ENCODE assay signal across 34 mouse cellular contexts in genomic region chr16:89495394-89496153, GRCm38 (mm10). TPM values are rescaled to one million over a fixed set of nuclear protein-coding genes. Genes with fewer than 3 reads are reported as not detected.
DNase-seq lines count a peak whose midpoint lies in the region; ATAC-seq and TF ChIP-seq lines count a peak whose summit lies in the region.
"Had no signal": no experiment of that assay in that cellular context is flagged by ENCODE, and none has a peak within 500 bp of the region (broad histone marks: within the 10 kb centered on the region; RNA-seq: fewer than 3 reads in every experiment).

No protein-coding gene starts in this region.

- no peak overlapping the region for H3K4me2 ChIP-seq in forebrain, embryonic 13.5 days
- H3K4me2 ChIP-seq in forebrain, postnatal 0 days (ENCODE audit: low read depth), result no peak overlapping the region
- no peak overlapping the region for H3K4me2 ChIP-seq in heart, embryonic 14.5 days (ENCODE audit: low read length)
- no peak overlapping the region for H3K4me2 ChIP-seq in midbrain, embryonic 14.5 days (ENCODE audit: low read length)
- no peak overlapping the region for H3K4me2 ChIP-seq in hindbrain, embryonic 16.5 days (ENCODE audit: low read length)
- H3K4me2 ChIP-seq: embryonic facial prominence, embryonic 13.5 days; heart, embryonic 15.5 days; intestine, embryonic 15.5 days; liver, embryonic 13.5 days had no signal

- no peaks in the 10 kb centered on the region for H3K4me1 ChIP-seq in forebrain, embryonic 13.5 days
- H3K4me1 ChIP-seq in forebrain, postnatal 0 days (ENCODE audit: insufficient read depth), result no peaks in the 10 kb centered on the region
- no peaks in the 10 kb centered on the region for H3K4me1 ChIP-seq in heart, embryonic 14.5 days (ENCODE audit: control insufficient read depth in 2 of 2, insufficient read depth in 2 of 2, low read length in 2 of 2)
- H3K4me1 ChIP-seq in midbrain, embryonic 10.5 days, result 0 out of 2 replicates have a peak, but pooled peaks cover 2% of the 10 kb centered on the region
- H3K4me1 ChIP-seq in midbrain, embryonic 14.5 days (ENCODE audit: control insufficient read depth, insufficient read depth, low read length), result no peaks in the 10 kb centered on the region
- no peaks in the 10 kb centered on the region; the same call in 1 of the 2 replicates for H3K4me1 ChIP-seq in hindbrain, embryonic 16.5 days (ENCODE audit: control insufficient read depth, insufficient read depth, low read depth, low read length)
- H3K4me1 ChIP-seq: embryonic facial prominence, embryonic 13.5 days; heart, embryonic 15.5 days; intestine, embryonic 15.5 days; liver, embryonic 13.5 days had no signal

- DNase-seq in forebrain, postnatal 0 days, result no peak
- no peak for DNase-seq in heart, postnatal 10 days
- DNase-seq in midbrain, embryonic 10.5 days (ENCODE audit: low spot score), result no peak
- no peak for DNase-seq in midbrain, embryonic 14.5 days
- DNase-seq in embryo, embryonic 9.5 days (ENCODE audit: extremely low spot score), result no peak
- DNase-seq: adrenal gland, postnatal 25 days; cerebellum, adult 11 months; cerebellum, postnatal 10 days; gastrocnemius, postnatal 10 days; heart, postnatal 4 days; kidney, adult 8-10 months; kidney, postnatal 10 days; liver, embryonic 13.5 days; lung, adult 2 months; lung, postnatal 14 days; right cerebral cortex, postnatal 14 days had no signal

- H3K9ac ChIP-seq in forebrain, embryonic 13.5 days, result no peak overlapping the region
- H3K9ac ChIP-seq in forebrain, postnatal 0 days, result no peak overlapping the region
- no peak overlapping the region for H3K9ac ChIP-seq in heart, embryonic 14.5 days (ENCODE audit: low read length)
- no peak overlapping the region for H3K9ac ChIP-seq in midbrain, embryonic 14.5 days (replicated peaks; ENCODE audit: low read length)
- no peak overlapping the region for H3K9ac ChIP-seq in hindbrain, embryonic 16.5 days (ENCODE audit: low read depth, low read length)
- H3K9ac ChIP-seq: embryonic facial prominence, embryonic 13.5 days; heart, embryonic 15.5 days; intestine, embryonic 15.5 days; liver, embryonic 13.5 days had no signal

- H3K27me3 ChIP-seq in forebrain, embryonic 13.5 days, result no peaks in the 10 kb centered on the region
- no peaks in the 10 kb centered on the region for H3K27me3 ChIP-seq in forebrain, postnatal 0 days (ENCODE audit: insufficient read depth, low read length)
- no peaks in the 10 kb centered on the region for H3K27me3 ChIP-seq in heart, embryonic 14.5 days (ENCODE audit: control insufficient read depth, insufficient read depth, low read length)
- H3K27me3 ChIP-seq in midbrain, embryonic 10.5 days (ENCODE audit: low read depth, poor library complexity, severe bottlenecking), result no peaks in the 10 kb centered on the region
- H3K27me3 ChIP-seq in midbrain, embryonic 14.5 days (ENCODE audit: control insufficient read depth, insufficient read depth, low read length), result no peaks in the 10 kb centered on the region
- H3K27me3 ChIP-seq in hindbrain, embryonic 16.5 days (replicated peaks; ENCODE audit: control insufficient read depth, insufficient read depth, low read length), result no peaks in the 10 kb centered on the region
- H3K27me3 ChIP-seq: embryonic facial prominence, embryonic 13.5 days; heart, embryonic 15.5 days; intestine, embryonic 15.5 days; liver, embryonic 13.5 days had no signal

- no peaks in the 10 kb centered on the region for H3K36me3 ChIP-seq in forebrain, embryonic 13.5 days (ENCODE audit: poor library complexity, severe bottlenecking)
- H3K36me3 ChIP-seq in forebrain, postnatal 0 days (ENCODE audit: insufficient read depth), result no peaks in the 10 kb centered on the region
- H3K36me3 ChIP-seq in heart, embryonic 14.5 days (ENCODE audit: control insufficient read depth, insufficient read depth, low read length), result no peaks in the 10 kb centered on the region
- H3K36me3 ChIP-seq in midbrain, embryonic 10.5 days, result no peaks in the 10 kb centered on the region
- no peaks in the 10 kb centered on the region for H3K36me3 ChIP-seq in midbrain, embryonic 14.5 days (ENCODE audit: control insufficient read depth, insufficient read depth, low read length)
- H3K36me3 ChIP-seq in hindbrain, embryonic 16.5 days (ENCODE audit: control insufficient read depth, insufficient read depth, low read length), result no peaks in the 10 kb centered on the region
- H3K36me3 ChIP-seq: embryonic facial prominence, embryonic 13.5 days; heart, embryonic 15.5 days; intestine, embryonic 15.5 days; liver, embryonic 13.5 days had no signal

- 76% methylated on average over 7 of the region's 7 CpGs for WGBS in forebrain, embryonic 13.5 days
- WGBS in forebrain, postnatal 0 days, result 67% methylated on average over 7 of the region's 7 CpGs
- WGBS in heart, embryonic 14.5 days, result 83% methylated on average over 7 of the region's 7 CpGs
- 82% methylated on average over 7 of the region's 7 CpGs for WGBS in midbrain, embryonic 10.5 days
- 73% methylated on average over 7 of the region's 7 CpGs for WGBS in midbrain, embryonic 14.5 days
- 75% methylated on average over 7 of the region's 7 CpGs for WGBS in hindbrain, embryonic 16.5 days

- H3K9me3 ChIP-seq in forebrain, embryonic 13.5 days (replicated peaks), result no peaks in the 10 kb centered on the region
- no peaks in the 10 kb centered on the region for H3K9me3 ChIP-seq in forebrain, postnatal 0 days (ENCODE audit: low read length)
- H3K9me3 ChIP-seq in heart, embryonic 14.5 days (ENCODE audit: control insufficient read depth, low read length), result no peaks in the 10 kb centered on the region
- no peaks in the 10 kb centered on the region for H3K9me3 ChIP-seq in midbrain, embryonic 10.5 days (replicated peaks)
- no peaks in the 10 kb centered on the region for H3K9me3 ChIP-seq in midbrain, embryonic 14.5 days (ENCODE audit: control insufficient read depth, low read length)
- no peaks in the 10 kb centered on the region for H3K9me3 ChIP-seq in hindbrain, embryonic 16.5 days (ENCODE audit: control insufficient read depth, low read length)
- H3K9me3 ChIP-seq: embryonic facial prominence, embryonic 13.5 days; heart, embryonic 15.5 days; intestine, embryonic 15.5 days had no signal

- H3K27ac ChIP-seq in forebrain, embryonic 13.5 days, result no peak overlapping the region
- no peak overlapping the region for H3K27ac ChIP-seq in forebrain, postnatal 0 days (ENCODE audit: low read depth, low read length)
- H3K27ac ChIP-seq in heart, embryonic 14.5 days (replicated peaks in 1 of 2; ENCODE audit: control insufficient read depth in 1 of 2, insufficient read depth in 1 of 2, low read depth in 2 of 2, low read length in 2 of 2), result no peak overlapping the region
- 0 out of 2 replicates have a peak overlapping the region, but pooled peaks have one; percentile 9 for H3K27ac ChIP-seq in midbrain, embryonic 10.5 days (replicated peaks)
- no peak overlapping the region for H3K27ac ChIP-seq in midbrain, embryonic 14.5 days (replicated peaks; ENCODE audit: low read depth, low read length)
- no peak overlapping the region for H3K27ac ChIP-seq in hindbrain, embryonic 16.5 days (ENCODE audit: low read depth, low read length)
- H3K27ac ChIP-seq: embryonic facial prominence, embryonic 13.5 days; heart, embryonic 15.5 days; intestine, embryonic 15.5 days; liver, embryonic 13.5 days had no signal

- no peak for TF ChIP-seq CTCF in forebrain, postnatal 0 days (IDR thresholded peaks at IDR 0.05; ENCODE audit: low read depth)

- intact Hi-C loops in heart, postnatal 10 days (cut with DNase I), result no loop called here

- ATAC-seq in forebrain, embryonic 13.5 days, result peak; percentile 38; the same call in 1 of the 2 replicates
- no peak for ATAC-seq in forebrain, postnatal 0 days
- ATAC-seq in heart, embryonic 14.5 days (ENCODE audit: insufficient number of reproducible peaks, insufficient read depth, low FRiP score, low read depth), result 0 out of 2 replicates have a peak, but pooled peaks have one; percentile 35
- ATAC-seq in midbrain, embryonic 14.5 days (ENCODE audit: low FRiP score, low TSS enrichment), result no peak; the same call in 1 of the 2 replicates
- peak; percentile 65 for ATAC-seq in hindbrain, embryonic 16.5 days
- ATAC-seq: CD4-positive, CD25-positive, alpha-beta regulatory T cell, adult 4 months; intestine, embryonic 15.5 days had no signal

- H3K4me3 ChIP-seq in forebrain, embryonic 13.5 days, result no peak overlapping the region
- no peak overlapping the region for H3K4me3 ChIP-seq in forebrain, postnatal 0 days (ENCODE audit: low read depth, low read length)
- H3K4me3 ChIP-seq in heart, embryonic 14.5 days (ENCODE audit: control insufficient read depth in 1 of 2, insufficient read depth in 1 of 2, low read depth in 1 of 2, low read length in 2 of 2), result no peak overlapping the region
- H3K4me3 ChIP-seq in midbrain, embryonic 10.5 days, result no peak overlapping the region
- H3K4me3 ChIP-seq in midbrain, embryonic 14.5 days (replicated peaks; ENCODE audit: low read depth, low read length), result no peak overlapping the region
- no peak overlapping the region for H3K4me3 ChIP-seq in hindbrain, embryonic 16.5 days (ENCODE audit: low read length)
- H3K4me3 ChIP-seq: embryonic facial prominence, embryonic 13.5 days; erythroblast, embryonic 14.5 days; heart, embryonic 15.5 days; intestine, embryonic 15.5 days; liver, embryonic 13.5 days had no signal

RNA-seq across cellular contexts. Expression of gene Krtap8-1, which starts 7.8 kb away (rescaled TPM):
- not detected in 2 replicates for polyA plus RNA-seq in forebrain, embryonic 13.5 days (2015; fragmentation: Nextera tagmentation; extraction: Ambion mirVana)
- not detected in 2 replicates for total RNA-seq in forebrain, postnatal 0 days (2014; rRNA removed)
- polyA plus RNA-seq in forebrain, postnatal 0 days (2015; fragmentation: Nextera tagmentation; extraction: Ambion mirVana), result not detected in 2 replicates
- polyA plus RNA-seq in heart, embryonic 14.5 days (2014; fragmentation: Nextera tagmentation; extraction: Ambion mirVana), result not detected in 2 replicates
- total RNA-seq in heart, postnatal 10 days (2021), result not detected
- 0.25 TPM in 1 of 2 replicates, not detected in the other for polyA plus RNA-seq in midbrain, embryonic 10.5 days (2016; fragmentation: Nextera tagmentation; extraction: Ambion mirVana)
- not detected in 2 replicates for polyA plus RNA-seq in midbrain, embryonic 14.5 days (2014; fragmentation: Nextera tagmentation; extraction: Ambion mirVana)
- not detected in 2 replicates for polyA plus RNA-seq in hindbrain, embryonic 16.5 days (2015; fragmentation: Nextera tagmentation; extraction: Ambion mirVana)
- total RNA-seq: adrenal gland, postnatal 25 days; granulocyte monocyte progenitor cell, adult 5-6 weeks; heart, postnatal 4 days; layer of hippocampus, adult 18-20 months; layer of hippocampus, postnatal 36 days; left cerebral cortex, postnatal 10 days; megakaryocyte progenitor cell, adult 5-6 weeks; monocyte, adult 5-6 weeks had no signal
- polyA plus RNA-seq: CD4-positive, CD25-positive, alpha-beta regulatory T cell, adult 4 months; cortical plate, adult 2 months; embryonic facial prominence, embryonic 13.5 days; erythroblast, embryonic 14.5 days; heart, embryonic 15.5 days; intestine, embryonic 15.5 days; liver, embryonic 13.5 days; lung, adult 2 months; neural tube, embryonic 11.5 days; thymus, postnatal 0 days had no signal

RNA-seq across cellular contexts. Expression of gene Krtap7-1, which starts 12.5 kb away (rescaled TPM):
- not detected in 2 replicates for polyA plus RNA-seq in forebrain, embryonic 13.5 days (2015; fragmentation: Nextera tagmentation; extraction: Ambion mirVana)
- 1.00 and 1.2 TPM in 2 replicates for total RNA-seq in forebrain, postnatal 0 days (2014; rRNA removed)
- 0.27 TPM in 1 of 2 replicates, not detected in the other for polyA plus RNA-seq in forebrain, postnatal 0 days (2015; fragmentation: Nextera tagmentation; extraction: Ambion mirVana)
- polyA plus RNA-seq in heart, embryonic 14.5 days (2014; fragmentation: Nextera tagmentation; extraction: Ambion mirVana), result not detected in 2 replicates
- total RNA-seq in heart, postnatal 10 days (2021), result not detected
- polyA plus RNA-seq in midbrain, embryonic 10.5 days (2016; fragmentation: Nextera tagmentation; extraction: Ambion mirVana), result not detected in 2 replicates
- 0.51 TPM in 1 of 2 replicates, not detected in the other for polyA plus RNA-seq in midbrain, embryonic 14.5 days (2014; fragmentation: Nextera tagmentation; extraction: Ambion mirVana)
- 0.45 TPM in 1 of 2 replicates, not detected in the other for polyA plus RNA-seq in hindbrain, embryonic 16.5 days (2015; fragmentation: Nextera tagmentation; extraction: Ambion mirVana)
- total RNA-seq: adrenal gland, postnatal 25 days; granulocyte monocyte progenitor cell, adult 5-6 weeks; heart, postnatal 4 days; layer of hippocampus, adult 18-20 months; layer of hippocampus, postnatal 36 days; megakaryocyte progenitor cell, adult 5-6 weeks; monocyte, adult 5-6 weeks had no signal
- polyA plus RNA-seq: CD4-positive, CD25-positive, alpha-beta regulatory T cell, adult 4 months; cortical plate, adult 2 months; embryonic facial prominence, embryonic 13.5 days; erythroblast, embryonic 14.5 days; heart, embryonic 15.5 days; intestine, embryonic 15.5 days; limb, embryonic 14.5 days; liver, embryonic 13.5 days; lung, adult 2 months; neural tube, embryonic 11.5 days; thymus, postnatal 0 days had no signal

Comparison
In these comparisons a context has a peak if more than half of its experiments do, and no peak if none do; other contexts are left out.
1. ATAC-seq: peak in forebrain, embryonic 13.5 days (single experiment), heart, embryonic 14.5 days (single experiment) and hindbrain, embryonic 16.5 days (single experiment); none in forebrain, postnatal 0 days (single experiment) and midbrain, embryonic 14.5 days (single experiment).